Mouse (Mus musculus) stomach, embryonic 16.5 days (tissue): Measurements from ENCODE around the gene Ern1. TPM values are rescaled to one million over a fixed set of nuclear protein-coding genes. Genes with fewer than 3 reads are reported as not detected.

ENCODE experiments used
- ATAC-seq: fragments of 200-750 bp; cut with Nextera tagmentation; 2 replicates; pipeline ENCODE4 v1.8.0; 2017; ENCODE audit warnings: moderate number of reproducible peaks, moderate TSS enrichment; ENCODE audit not compliant: insufficient read depth, low FRiP score
- H3K27ac ChIP-seq: fragments of 300-500 bp; sonication (generic); 2 replicates; pipeline ENCODE4 v1.5.1; 2014; ENCODE audit warnings: low read length
- H3K27me3 ChIP-seq: fragments of 300-500 bp; sonication (generic); 2 replicates; pipeline ENCODE4 v1.6.1; 2014; ENCODE audit warnings: low read length, control low read depth, mixed read lengths; ENCODE audit not compliant: control insufficient read depth, insufficient read depth
- H3K36me3 ChIP-seq: fragments of 300-500 bp; sonication (generic); 2 replicates; pipeline ENCODE4 v1.6.1; 2014; ENCODE audit warnings: low read length; ENCODE audit not compliant: control insufficient read depth, insufficient read depth
- H3K4me1 ChIP-seq: fragments of 300-500 bp; sonication (generic); 2 replicates; pipeline ENCODE4 v1.6.1; 2014; ENCODE audit warnings: low read length, control low read depth, mixed read lengths; ENCODE audit not compliant: control insufficient read depth, insufficient read depth
- H3K4me2 ChIP-seq: fragments of 300-500 bp; sonication (generic); 2 replicates; pipeline ENCODE4 v1.6.1; 2014; ENCODE audit warnings: low read depth, low read length, mixed read lengths
- H3K4me3 ChIP-seq: fragments of 300-500 bp; sonication (generic); replicated peaks from 2 replicates; pipeline ENCODE4 v1.5.1; 2014; ENCODE audit warnings: mild to moderate bottlenecking, low read length
- H3K9ac ChIP-seq: fragments of 300-500 bp; sonication (generic); 2 replicates; pipeline ENCODE4 v1.6.1; 2014; ENCODE audit warnings: low read length
- H3K9me3 ChIP-seq: fragments of 300-500 bp; sonication (generic); replicated peaks from 2 replicates; pipeline ENCODE4 v1.6.1; 2016; ENCODE audit warnings: low read length, control low read depth; ENCODE audit not compliant: control insufficient read depth
- WGBS: fragments of 180-500 bp; shearing (Covaris S2); extraction: QIAGEN DNeasy Blood & Tissue Kit; methylation state at CpG from one replicate; pipeline ENCODE4 v1.1.7; 2014; 5-methylcytosine and 5-hydroxymethylcytosine counted together
- polyA plus RNA-seq: library from polyadenylated mRNA; unstranded; fragments of >200 nt; fragmentation: Nextera tagmentation; extraction: Ambion mirVana; gene quantifications from 2 replicates; pipeline ENCODE4 v1.2.1, GENCODE M21; 2015

Gene Ern1
- polyA plus RNA-seq, 1 experiment from 2014 or later: 9.4 TPM

GRCm38 (mm10) chr11:106383051-106383790 is 104.4 kb downstream of the Ern1 start:
- no peak overlapping the region for H3K4me2 ChIP-seq
- H3K4me3 ChIP-seq: no peak overlapping the region
- no peaks in the 10 kb centered on the region for H3K36me3 ChIP-seq
- peak overlapping the region; percentile 14; the same call in 1 of the 2 replicates for H3K27ac ChIP-seq
- H3K27me3 ChIP-seq: no peaks in the 10 kb centered on the region
- no peak for ATAC-seq
- H3K9ac ChIP-seq: no peak overlapping the region
- no peaks in the 10 kb centered on the region for H3K4me1 ChIP-seq
- whole genome bisulfite sequencing: 79% methylated on average over 6 of the region's 6 CpGs
- H3K9me3 ChIP-seq: no peaks in the 10 kb centered on the region

DNA sequence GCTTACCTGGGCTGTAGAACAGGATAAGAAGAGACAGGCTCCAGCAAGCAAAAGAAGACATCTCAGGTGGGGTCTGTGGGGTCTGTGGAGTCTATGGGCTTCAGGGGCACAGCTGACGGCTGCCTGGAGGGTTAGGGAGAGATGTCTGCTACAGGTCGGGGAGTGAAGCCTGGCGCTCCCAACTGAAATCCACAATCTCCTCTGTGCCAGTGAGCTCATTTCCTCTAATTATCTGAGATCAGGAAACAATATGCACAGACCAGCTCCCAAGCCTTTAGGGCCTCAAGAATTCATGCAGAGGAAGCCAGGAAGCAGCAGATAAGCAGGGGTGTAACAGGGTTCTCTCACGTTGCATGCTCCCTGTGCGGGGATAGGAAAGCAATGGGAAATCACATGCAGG is 105.2 kb downstream of the Ern1 start:
- H3K9me3 ChIP-seq: no peaks in the 10 kb centered on the region
- peak overlapping the region; percentile 26 for H3K4me3 ChIP-seq
- peak overlapping the region; percentile 53 for H3K9ac ChIP-seq
- no peaks in the 10 kb centered on the region for H3K27me3 ChIP-seq
- no peaks in the 10 kb centered on the region for H3K36me3 ChIP-seq
- no peaks in the 10 kb centered on the region for H3K4me1 ChIP-seq
- no peak for ATAC-seq
- H3K27ac ChIP-seq: peak overlapping the region; percentile 76
- no peak overlapping the region for H3K4me2 ChIP-seq
- 68% methylated on average over 5 of the region's 5 CpGs for WGBS

GRCm38 (mm10) chr11:106381883-106382282 is 105.8 kb downstream of the Ern1 start:
- 79% methylated on average over 7 of the region's 7 CpGs for WGBS
- H3K4me3 ChIP-seq: peak overlapping the region; percentile 26
- H3K36me3 ChIP-seq: no peaks in the 10 kb centered on the region
- H3K27ac ChIP-seq: peak overlapping the region; percentile 76
- no peak for ATAC-seq
- no peaks in the 10 kb centered on the region for H3K27me3 ChIP-seq
- H3K9me3 ChIP-seq: no peaks in the 10 kb centered on the region
- H3K4me2 ChIP-seq: no peak overlapping the region
- H3K4me1 ChIP-seq: no peaks in the 10 kb centered on the region
- H3K9ac ChIP-seq: peak overlapping the region; percentile 53

DNA sequence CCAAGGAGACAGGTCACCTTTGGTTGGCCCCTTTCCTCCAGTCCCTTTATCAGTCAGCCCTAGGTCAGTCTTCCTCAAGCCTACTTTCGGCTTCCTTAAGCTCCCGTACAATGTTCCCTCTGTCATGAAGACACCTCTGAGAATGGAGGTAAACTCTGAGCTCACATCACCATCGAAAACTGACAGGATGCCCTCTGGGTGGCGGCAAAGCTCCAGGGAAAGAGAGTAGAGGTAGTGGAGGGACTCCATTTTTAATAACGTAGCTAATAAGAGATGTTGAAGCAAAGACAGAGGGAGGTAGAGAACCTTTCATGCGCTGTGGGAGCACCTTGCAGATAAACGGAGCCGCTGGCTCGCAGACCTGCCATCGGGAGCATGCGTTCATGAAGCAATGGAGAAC is 106.6 kb downstream of the Ern1 start:
- Histone ChIP-seq H3K9ac (no peak overlapping the region), H3K9me3 (no peaks in the 10 kb centered on the region), H3K4me2 (no peak overlapping the region), H3K36me3 (no peaks in the 10 kb centered on the region), H3K27ac (no peak overlapping the region), H3K27me3 (no peaks in the 10 kb centered on the region), H3K4me1 (no peaks in the 10 kb centered on the region), H3K4me3 (peak overlapping the region; percentile 26; the same call in 1 of the 2 replicates)
- no peak for ATAC-seq
- 74% methylated on average over 11 of the region's 11 CpGs for WGBS

GRCm38 (mm10) chr11:106374979-106375378 is 112.7 kb downstream of the Ern1 start:
- peak; percentile 19; the same call in 1 of the 2 replicates for ATAC-seq
- H3K4me3 ChIP-seq: no peak overlapping the region
- no peaks in the 10 kb centered on the region for H3K9me3 ChIP-seq
- 69% methylated on average over 5 of the region's 5 CpGs for WGBS
- peaks cover 14% of the 10 kb centered on the region for H3K4me1 ChIP-seq
- H3K9ac ChIP-seq: peak overlapping the region; percentile 14; the same call in 1 of the 2 replicates
- no peaks in the 10 kb centered on the region for H3K36me3 ChIP-seq
- H3K27ac ChIP-seq: peak overlapping the region; percentile 23; the same call in 1 of the 2 replicates
- H3K4me2 ChIP-seq: no peak overlapping the region
- no peaks in the 10 kb centered on the region for H3K27me3 ChIP-seq

DNA sequence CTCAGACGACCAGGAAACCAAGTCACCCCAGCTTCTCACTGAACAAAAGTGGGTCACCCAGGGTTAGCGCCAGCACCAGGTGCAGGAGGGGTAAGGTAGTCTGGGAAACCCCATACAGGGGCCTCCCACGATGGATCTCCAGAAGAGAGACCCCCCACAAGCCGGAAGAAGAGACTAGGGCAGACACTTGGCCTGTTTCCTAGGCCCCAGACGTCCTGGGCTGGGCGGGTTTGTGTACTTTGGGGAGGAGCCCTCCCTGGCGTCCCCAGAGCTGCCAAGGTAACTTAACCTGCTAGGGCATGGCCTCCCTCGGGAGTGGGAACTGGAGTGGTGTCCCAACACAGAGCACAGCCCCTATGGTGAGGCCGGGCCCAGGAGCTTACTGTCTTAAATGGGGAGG is 113.1 kb downstream of the Ern1 start:
- Histone ChIP-seq H3K27ac (peak overlapping the region; percentile 51; the same call in 1 of the 2 replicates), H3K9ac (peak overlapping the region; percentile 54), H3K4me3 (no peak overlapping the region), H3K4me2 (no peak overlapping the region), H3K9me3 (no peaks in the 10 kb centered on the region), H3K36me3 (no peaks in the 10 kb centered on the region), H3K27me3 (no peaks in the 10 kb centered on the region), H3K4me1 (peaks cover 14% of the 10 kb centered on the region)
- peak; percentile 81 for ATAC-seq
- WGBS: 28% methylated on average over 9 of the region's 9 CpGs

DNA sequence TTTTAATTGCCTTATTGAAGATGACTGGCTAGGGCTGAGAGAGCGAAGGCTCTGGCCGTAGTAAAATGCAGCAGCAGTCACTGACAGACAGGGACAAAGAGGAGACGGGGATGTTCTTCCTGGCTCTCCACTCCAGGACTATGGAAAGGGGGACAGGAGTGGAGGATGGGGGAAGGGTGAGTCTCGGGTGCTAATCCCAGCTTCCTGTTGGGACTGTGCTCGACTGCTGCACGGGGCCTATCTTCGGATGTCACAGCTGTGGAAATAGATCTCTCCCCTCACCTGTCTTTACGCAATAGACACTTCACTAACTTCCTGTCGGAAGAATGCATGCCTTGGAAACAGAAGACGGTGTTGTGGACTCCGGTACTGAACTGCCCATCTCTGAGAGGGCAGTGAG is 113.7 kb downstream of the Ern1 start:
- Histone ChIP-seq H3K9me3 (no peaks in the 10 kb centered on the region), H3K4me2 (no peak overlapping the region), H3K4me3 (no peak overlapping the region), H3K27me3 (no peaks in the 10 kb centered on the region), H3K27ac (peak overlapping the region; percentile 51; the same call in 1 of the 2 replicates), H3K36me3 (no peaks in the 10 kb centered on the region), H3K4me1 (peaks cover 14% of the 10 kb centered on the region), H3K9ac (0 out of 2 replicates have a peak overlapping the region, but pooled peaks have one; percentile 54)
- WGBS: 38% methylated on average over 11 of the region's 11 CpGs
- ATAC-seq: no peak

DNA sequence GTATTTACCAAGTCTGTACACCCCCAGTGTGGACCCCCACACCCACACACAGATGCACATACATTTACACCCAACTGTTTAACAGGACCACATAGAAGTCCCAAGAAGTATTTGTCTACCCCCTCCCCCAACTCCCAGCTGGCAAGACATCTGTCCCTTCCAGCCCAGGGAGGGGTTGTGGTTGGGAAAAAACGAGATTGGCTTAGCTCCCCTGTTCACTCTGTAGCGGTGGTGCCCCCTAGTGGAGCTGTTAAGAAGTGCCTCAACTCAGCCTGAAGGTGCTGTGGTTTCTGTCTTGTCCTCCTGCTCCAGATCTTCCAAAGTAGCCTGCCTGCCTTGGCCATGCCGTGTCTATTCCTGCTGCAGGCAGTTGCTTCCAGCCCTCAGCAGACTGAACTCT is 121.3 kb downstream of the Ern1 start:
- no peak overlapping the region for H3K9ac ChIP-seq
- H3K27ac ChIP-seq: no peak overlapping the region
- H3K4me2 ChIP-seq: no peak overlapping the region
- H3K36me3 ChIP-seq: no peaks in the 10 kb centered on the region
- H3K27me3 ChIP-seq: no peaks in the 10 kb centered on the region
- no peak overlapping the region for H3K4me3 ChIP-seq
- H3K4me1 ChIP-seq: peaks cover 10% of the 10 kb centered on the region
- WGBS: 7% methylated on average over 3 of the region's 3 CpGs
- H3K9me3 ChIP-seq: no peaks in the 10 kb centered on the region
- ATAC-seq: 0 out of 2 replicates have a peak, but pooled peaks have one; percentile 37

DNA sequence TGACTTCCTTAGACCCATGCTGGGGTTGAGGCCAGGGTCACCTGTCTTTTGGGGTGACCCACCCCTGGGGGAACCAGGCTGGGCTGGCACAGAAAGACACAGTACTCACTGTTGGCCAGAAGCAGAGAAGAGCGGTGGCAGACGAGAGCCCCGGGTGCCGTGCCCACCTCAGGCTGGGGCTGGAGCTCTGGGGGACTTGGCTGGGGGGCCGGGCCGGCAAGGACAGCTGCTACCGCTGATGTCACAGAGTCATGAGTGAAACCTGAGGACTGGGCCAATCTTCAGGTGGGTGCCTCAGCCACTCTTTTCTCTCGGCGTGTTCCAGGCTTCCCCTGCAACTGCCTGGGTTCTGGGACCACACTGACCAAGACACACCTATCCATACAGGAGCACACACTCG is 122.3 kb downstream of the Ern1 start, which contains the start of gene Prr29:
Prr29 (plus strand) TSS at position 107 of the 400 bp plus-strand sequence.
- Histone ChIP-seq H3K4me1 (peaks cover 10% of the 10 kb centered on the region), H3K4me2 (no peak within 1 kb of the TSS; the same call in 1 of the 2 replicates), H3K27ac (no peak within 1 kb of the TSS), H3K4me3 (no peak within 1 kb of the TSS), H3K9me3 (no peaks in the 10 kb centered on the region), H3K9ac (peak within 1 kb of the TSS; percentile 22; the same call in 1 of the 2 replicates), H3K36me3 (no peaks in the 10 kb centered on the region), H3K27me3 (no peaks in the 10 kb centered on the region)
- 43% methylated on average over 10 of the region's 10 CpGs for WGBS
- ATAC-seq: no peak
